Mouse (Mus musculus) layer of hippocampus, adult 11-12 months (tissue): Measurements from ENCODE around the gene Oat.

ENCODE experiments used
- DNase-seq: peaks from one replicate; pipeline ENCODE4 v3.0.0; 2022; ENCODE audit warnings: low spot score

Gene Oat

GRCm38 (mm10) chr7:132576116-132576650 is at the start of gene Oat:
Gene Oat, minus strand, starts transcription at chr7:132576398.
- DNase-seq, result peak; percentile 95

DNA sequence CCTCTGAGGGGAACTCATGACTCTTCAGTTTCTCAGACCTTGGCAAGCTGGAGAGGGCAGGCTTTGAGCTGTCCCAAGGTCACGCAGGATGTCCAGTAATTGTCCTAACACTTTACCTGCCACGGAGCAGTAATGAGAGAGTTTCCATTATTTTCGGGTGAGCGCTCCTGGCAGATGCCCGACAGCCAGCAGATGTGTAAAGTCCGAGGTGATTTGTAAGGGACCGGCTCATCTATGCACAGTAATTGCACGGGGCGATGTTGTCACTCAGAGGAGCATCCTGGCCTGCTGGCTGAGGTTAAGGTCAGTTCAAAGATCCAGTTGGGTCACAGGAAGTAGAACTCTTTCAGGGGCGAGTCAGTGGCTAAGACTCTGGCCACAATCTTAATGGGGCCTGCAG is 48.0 kb upstream of the Oat start:
- no peak for DNase-seq

GRCm38 (mm10) chr7:132619975-132620918 is 44.0 kb upstream of the Oat start:
- DNase-seq, result no peak

GRCm38 (mm10) chr7:132619549-132619948 is 43.4 kb upstream of the Oat start:
- no peak for DNase-seq

DNA sequence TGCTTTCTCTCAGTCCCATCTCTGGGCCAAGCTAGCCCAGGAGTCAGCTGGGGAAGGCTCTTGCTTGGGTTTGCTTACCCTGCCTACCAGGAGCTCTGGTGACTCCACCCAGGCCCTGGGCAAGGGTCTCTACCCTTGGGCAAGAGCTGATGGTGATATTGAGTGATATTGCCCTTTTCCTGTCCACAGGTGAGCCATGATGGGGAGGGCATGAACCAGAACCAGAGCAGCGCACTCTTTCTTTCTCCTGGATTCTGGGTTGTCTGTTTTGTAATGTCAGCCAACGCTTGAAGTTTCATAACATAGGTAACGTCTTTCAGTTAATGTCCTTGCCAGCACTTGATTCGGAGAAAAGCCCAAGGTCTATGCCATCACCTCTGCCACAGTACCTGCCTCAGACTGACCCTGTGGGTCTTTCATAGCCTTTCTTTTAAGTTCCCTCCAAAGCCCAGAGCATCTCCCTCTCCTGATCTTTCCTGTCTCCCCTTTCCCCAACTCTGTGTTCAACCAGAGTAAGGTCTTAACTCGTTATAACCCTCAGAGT is 40.9 kb upstream of the Oat start:
- no peak for DNase-seq

DNA sequence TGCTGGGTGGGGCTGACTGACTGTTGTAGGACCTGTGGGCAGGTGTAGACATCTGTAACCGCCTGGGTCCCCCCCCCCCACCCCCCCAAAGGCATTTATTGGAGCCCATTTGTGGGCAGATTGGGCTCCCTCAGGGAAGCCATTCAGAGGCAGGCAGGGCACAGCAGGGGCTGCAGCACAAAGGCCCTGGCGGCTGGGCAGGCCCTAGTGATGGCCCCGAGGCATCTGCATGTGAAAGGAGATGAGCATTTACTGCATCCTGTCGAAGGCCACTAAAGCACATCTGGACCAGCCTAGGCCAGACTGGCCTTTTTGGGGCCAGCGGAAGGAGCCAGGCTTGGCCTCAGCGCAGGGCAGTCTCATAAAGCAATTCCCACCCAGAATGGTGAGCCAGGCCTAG is 40.2 kb upstream of the Oat start:
- DNase-seq, result no peak

- DNase-seq, result no peak
Measured at GRCm38 (mm10) chr7:132615346-132615745, 39.1 kb upstream of the Oat start.

GRCm38 (mm10) chr7:132611530-132611929 is 35.3 kb upstream of the Oat start:
- no peak for DNase-seq

- peak; percentile 80 for DNase-seq
Measured at GRCm38 (mm10) chr7:132610468-132611318, 34.5 kb upstream of the Oat start, which contains the start of gene Lhpp. Gene Lhpp, plus strand, starts transcription at chr7:132610638.

DNA sequence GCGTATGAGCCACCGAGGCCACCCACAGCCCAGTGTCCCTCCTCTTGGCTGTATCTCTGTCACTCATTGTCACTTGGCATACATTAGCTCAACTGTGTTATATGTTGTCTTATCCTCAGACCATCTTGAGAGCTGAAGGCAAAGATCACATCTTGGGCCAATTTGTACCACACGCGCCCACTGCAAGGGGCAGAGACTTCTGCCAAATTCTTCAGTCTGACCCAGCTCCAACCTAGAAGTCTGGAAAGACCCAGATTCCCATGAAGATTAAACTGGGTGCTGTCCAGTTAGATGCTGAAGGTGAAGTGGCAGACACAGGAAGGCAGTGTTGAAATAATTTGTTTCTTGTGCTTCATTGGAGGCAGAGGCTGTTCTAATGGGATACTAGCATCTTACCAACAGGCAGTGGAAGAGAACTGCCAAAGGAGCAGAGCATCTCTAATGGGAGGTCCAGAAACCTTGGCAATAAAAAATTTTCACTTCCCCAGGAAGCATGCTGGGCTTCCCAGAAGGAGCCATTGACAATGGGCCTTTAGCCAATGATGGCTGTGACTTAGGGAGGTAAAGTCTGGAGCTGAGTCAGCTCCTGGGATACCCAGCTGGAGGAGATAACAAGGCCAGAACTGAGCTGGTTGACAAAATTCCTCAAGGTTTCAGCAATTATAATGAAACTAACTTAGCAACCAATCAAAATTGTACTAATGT is 32.3 kb upstream of the Oat start:
- no peak for DNase-seq

DNA sequence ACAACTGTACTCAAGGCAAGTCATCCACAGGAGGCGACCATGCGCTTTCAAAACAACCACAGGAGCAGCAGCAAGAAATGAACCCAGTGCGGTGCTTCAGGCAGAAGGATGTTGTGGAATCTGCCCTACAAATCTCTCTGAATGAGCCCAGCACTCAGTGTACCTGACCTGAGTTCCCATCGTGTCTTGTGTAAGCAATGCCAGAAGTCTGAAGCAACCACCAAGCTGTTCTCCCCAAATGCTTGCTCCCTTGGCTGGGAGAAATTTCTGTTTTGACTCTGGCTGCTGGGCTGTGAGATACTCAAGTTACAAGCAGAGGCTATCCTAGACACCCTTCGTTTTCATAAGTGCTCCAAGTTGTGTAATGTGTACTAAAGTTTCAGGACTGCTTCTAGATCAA is 29.5 kb upstream of the Oat start:
- no peak for DNase-seq

GRCm38 (mm10) chr7:132604720-132605119 is 28.5 kb upstream of the Oat start:
- no peak for DNase-seq

GRCm38 (mm10) chr7:132600926-132601325 is 24.7 kb upstream of the Oat start:
- DNase-seq, result no peak

GRCm38 (mm10) chr7:132600026-132600425 is 23.8 kb upstream of the Oat start:
- no peak for DNase-seq

- no peak for DNase-seq
Measured at GRCm38 (mm10) chr7:132599071-132599975, 23.1 kb upstream of the Oat start, which contains the start of gene Nkx1-2. Gene Nkx1-2, minus strand, starts transcription at chr7:132599637.

DNA sequence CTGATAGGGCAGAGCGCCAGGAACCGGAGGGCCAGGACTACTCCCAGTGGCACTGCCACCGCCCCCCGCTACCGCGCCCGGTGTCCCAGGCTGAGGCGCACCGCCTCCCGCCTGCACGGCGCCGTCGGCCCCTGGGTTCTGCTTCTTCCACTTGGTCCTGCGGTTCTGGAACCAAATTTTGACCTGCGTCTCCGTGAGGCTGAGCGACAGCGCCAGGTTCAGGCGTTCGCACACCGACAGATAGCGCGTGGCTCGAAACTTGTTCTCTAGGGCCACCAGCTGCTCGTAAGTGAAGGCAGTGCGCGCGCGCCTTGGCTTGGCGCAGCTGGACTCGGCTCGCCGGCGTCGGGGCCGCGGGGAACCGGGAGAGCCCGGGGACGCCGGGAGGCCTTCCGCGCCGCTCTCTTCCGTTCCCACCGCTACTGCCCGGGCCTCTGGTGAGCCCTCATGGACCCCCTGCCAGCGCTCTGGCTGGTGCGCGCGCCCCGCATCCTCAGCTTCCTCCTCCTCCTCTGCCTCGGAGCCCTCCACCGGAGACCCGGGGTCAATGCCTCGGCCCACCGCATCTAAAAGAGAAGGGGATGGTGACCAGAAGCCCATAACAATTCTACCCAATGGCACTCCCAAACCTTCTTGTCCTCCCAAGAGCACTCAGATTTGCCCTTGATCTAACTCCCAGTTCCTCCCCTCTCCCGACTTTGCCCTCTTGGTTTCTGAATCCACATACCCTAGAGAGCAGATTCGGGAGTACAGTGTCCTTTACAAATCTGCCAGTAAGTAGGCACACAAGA is 21.2 kb upstream of the Oat start:
- DNase-seq, result no peak

GRCm38 (mm10) chr7:132596557-132597250 is 20.5 kb upstream of the Oat start:
- DNase-seq, result no peak

GRCm38 (mm10) chr7:132595787-132596186 is 19.6 kb upstream of the Oat start:
- no peak for DNase-seq

- DNase-seq, result no peak
Measured at GRCm38 (mm10) chr7:132594325-132594724, 18.1 kb upstream of the Oat start.
